Mouse (Mus musculus): ENCODE data around the gene Syn2. TPM values are rescaled to one million over a fixed set of nuclear protein-coding genes. Genes with fewer than 3 reads are reported as not detected.

Syn2 gene
- polyA plus RNA-seq, 1 experiment from 2014 or later = 0.63 TPM

- H3K36me3 ChIP-seq (replicated peaks) = no peaks in the 10 kb centered on the region
- H3K9me3 ChIP-seq = no peaks in the 10 kb centered on the region
- no peak overlapping the region for H3K27ac ChIP-seq
- H3K4me3 ChIP-seq = no peak overlapping the region
- H3K4me1 ChIP-seq = peaks cover 14% of the 10 kb centered on the region
- no peaks in the 10 kb centered on the region for H3K27me3 ChIP-seq (ENCODE audit: poor library complexity, severe bottlenecking)
- WGBS = 86% methylated on average over 8 of the region's 8 CpGs
- no peak for DNase-seq (ENCODE audit: extremely low spot score, low spot score)
Observed at GRCm38 (mm10) chr6:115320927-115321714, 186.4 kb downstream of the Syn2 start.

GRCm38 (mm10) chr6:115321883-115322351 lies 187.2 kb downstream of the Syn2 start:
- no peaks in the 10 kb centered on the region for H3K36me3 ChIP-seq (replicated peaks)
- DNase-seq (ENCODE audit: extremely low spot score, low spot score) = no peak
- no peak overlapping the region for H3K27ac ChIP-seq
- H3K4me3 ChIP-seq = no peak overlapping the region
- H3K4me1 ChIP-seq = peaks cover 14% of the 10 kb centered on the region
- no peaks in the 10 kb centered on the region for H3K9me3 ChIP-seq
- no peaks in the 10 kb centered on the region for H3K27me3 ChIP-seq (ENCODE audit: poor library complexity, severe bottlenecking)
- 82% methylated on average over 6 of the region's 6 CpGs for WGBS

DNA sequence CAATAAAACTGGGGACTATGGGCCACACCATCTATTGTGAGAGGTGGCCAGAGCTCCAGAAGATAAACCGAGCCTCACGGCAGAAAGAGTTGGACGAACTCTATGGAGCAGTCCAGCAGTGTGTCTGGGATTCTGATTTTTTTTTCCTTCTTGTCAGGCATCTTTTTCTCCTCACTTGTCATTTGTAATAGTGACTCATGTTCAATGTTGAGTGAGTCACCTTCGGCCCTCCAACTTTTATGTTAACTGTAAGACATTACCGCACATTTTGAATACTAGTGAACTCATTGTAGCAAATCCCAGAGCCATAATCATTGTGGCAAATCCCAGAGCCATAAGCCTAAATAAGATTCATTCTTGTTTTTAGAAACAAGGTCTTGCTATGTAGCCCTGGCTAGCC lies 188.3 kb downstream of the Syn2 start:
- Histone ChIP-seq H3K27ac (no peak overlapping the region), H3K4me3 (no peak overlapping the region), H3K27me3 (ENCODE audit: poor library complexity, severe bottlenecking) (no peaks in the 10 kb centered on the region), H3K4me1 (peaks cover 14% of the 10 kb centered on the region), H3K36me3 (replicated peaks) (no peaks in the 10 kb centered on the region), H3K9me3 (0 out of 2 replicates have a peak, but pooled peaks cover 3% of the 10 kb centered on the region)
- WGBS = 94% methylated on average over 5 of the region's 5 CpGs
- DNase-seq (ENCODE audit: extremely low spot score, low spot score) = no peak

DNA sequence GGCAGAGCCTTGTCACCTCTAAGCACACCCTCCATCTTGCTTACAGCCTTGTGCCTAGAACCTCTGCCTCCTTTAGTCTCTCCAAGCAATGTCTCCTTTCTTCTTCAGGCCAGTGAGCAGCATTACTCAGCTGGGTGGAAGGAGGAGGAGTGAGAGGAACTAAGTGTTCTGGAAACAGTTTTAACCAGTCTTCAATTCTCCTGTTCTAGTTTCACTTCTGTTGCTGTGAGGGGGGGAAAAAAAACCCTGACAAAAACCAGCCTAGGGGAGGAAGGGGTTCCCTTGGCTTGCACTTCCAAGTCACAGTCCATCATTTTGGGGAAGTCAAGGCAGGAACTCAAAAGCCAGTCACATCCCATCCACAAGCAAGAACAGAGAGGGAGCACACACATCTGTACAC lies 196.3 kb downstream of the Syn2 start:
- H3K4me1 ChIP-seq = peaks cover 8% of the 10 kb centered on the region
- H3K9me3 ChIP-seq = 0 out of 2 replicates have a peak, but pooled peaks cover 3% of the 10 kb centered on the region
- H3K36me3 ChIP-seq (replicated peaks) = no peaks in the 10 kb centered on the region
- no peak overlapping the region for H3K4me3 ChIP-seq
- DNase-seq (ENCODE audit: extremely low spot score, low spot score) = no peak
- H3K27me3 ChIP-seq (ENCODE audit: poor library complexity, severe bottlenecking) = no peaks in the 10 kb centered on the region
- H3K27ac ChIP-seq = no peak overlapping the region

Small RNA genes within 50 kb of the gene (microRNA-seq; reads per million reads assigned to microRNA genes)
- gene Gm24767 = not detected

Other genes starting within 250 kb of the Syn2 start
- 79.0 and 81.7 TPM in 2 replicates for gene Vgll4, start 164.9 kb upstream of the Syn2 start, polyA plus RNA-seq (2016; fragmentation: Nextera tagmentation; extraction: Ambion mirVana)
- gene Tamm41, start 97.0 kb upstream of the Syn2 start, polyA plus RNA-seq (2016; fragmentation: Nextera tagmentation; extraction: Ambion mirVana) = 103 and 104 TPM in 2 replicates
- gene Gm17482, start 92.4 kb downstream of the Syn2 start, polyA plus RNA-seq (2016; fragmentation: Nextera tagmentation; extraction: Ambion mirVana) = not detected in 2 replicates
- 0.15 and 0.16 TPM in 2 replicates for gene Timp4, start 117.3 kb downstream of the Syn2 start, polyA plus RNA-seq (2016; fragmentation: Nextera tagmentation; extraction: Ambion mirVana)
- 0.07 and 0.16 TPM in 2 replicates for gene Pparg, start 226.0 kb downstream of the Syn2 start, polyA plus RNA-seq (2016; fragmentation: Nextera tagmentation; extraction: Ambion mirVana)

All from forebrain, embryonic 10.5 days (tissue).